10 mouse cellular contexts compared by ENCODE assay signal in the genomic region with DNA sequence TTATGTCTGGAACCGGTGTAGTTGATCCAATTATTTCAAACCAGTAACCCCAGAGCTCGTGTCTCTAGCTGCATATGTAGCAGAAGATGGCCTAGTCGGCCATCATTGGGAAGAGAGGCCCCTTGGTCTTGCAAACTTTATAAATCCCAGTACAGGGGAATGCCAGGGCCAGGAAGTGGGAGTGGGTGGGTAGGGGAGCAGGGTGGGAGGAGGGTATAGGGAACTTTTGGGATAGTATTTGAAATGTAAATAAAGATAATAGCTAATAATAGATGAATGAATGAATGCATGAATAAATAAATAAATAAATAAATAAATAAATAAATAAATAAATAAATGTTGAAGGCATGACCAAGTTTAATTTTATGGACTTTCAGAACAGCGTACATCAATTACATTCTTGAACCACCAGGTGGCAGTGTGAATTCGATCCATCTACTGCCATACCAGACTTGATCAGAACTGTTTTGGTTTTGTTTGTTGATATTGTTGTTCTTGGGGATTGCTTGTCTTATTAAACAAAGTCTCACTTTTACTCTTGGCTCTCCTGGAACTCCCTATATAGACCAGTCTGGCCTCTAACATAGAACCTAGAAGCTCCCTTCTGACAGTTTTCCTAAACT. TPM values are rescaled to one million over a fixed set of nuclear protein-coding genes. Genes with fewer than 3 reads are reported as not detected.
A peak's percentile ranks its signal among the peaks of the same experiment; 100 is the strongest.
DNase-seq lines count a peak whose midpoint lies in the region; ATAC-seq and TF ChIP-seq lines count a peak whose summit lies in the region.
"Not testable (repeated sequence)": the region's sequence is repeated elsewhere in the genome, so short reads cannot be mapped to it uniquely, and the experiment has no call there.
"Had no signal": no experiment of that assay in that cellular context is flagged by ENCODE, and none has a peak within 500 bp of the region (broad histone marks: within the 10 kb centered on the region; RNA-seq: fewer than 3 reads in every experiment).

No protein-coding gene starts in this region.

- H3K27ac ChIP-seq in forebrain, postnatal 0 days (ENCODE audit: low read depth, low read length); hindbrain, postnatal 0 days: not testable (repeated sequence)

- peak; percentile 60 for DNase-seq in ZHBTc4 (ENCODE audit: low read depth, low spot score)
- DNase-seq in cerebellum, postnatal 10 days: peak; percentile 51 to 59
- peak; percentile 72 for DNase-seq in forebrain, postnatal 0 days
- DNase-seq in hindbrain, postnatal 0 days (ENCODE audit: low spot score): peak; percentile 73
- peak; percentile 13 to 49 for DNase-seq in left cerebral cortex, adult 18-20 months (ENCODE audit: low spot score in 2 of 2)
- peak; percentile 46 for DNase-seq in retina, postnatal 1 day

- H3K9me3 ChIP-seq in forebrain, postnatal 0 days (ENCODE audit: low read length); hindbrain, postnatal 0 days (ENCODE audit: low read length): not testable (repeated sequence)

- H3K4me1 ChIP-seq in forebrain, postnatal 0 days (ENCODE audit: insufficient read depth); hindbrain, postnatal 0 days (ENCODE audit: insufficient read depth, low read length): not testable (repeated sequence)

- H3K4me3 ChIP-seq in forebrain, postnatal 0 days (ENCODE audit: low read depth, low read length); hindbrain, postnatal 0 days (ENCODE audit: low read length): not testable (repeated sequence)

- H3K36me3 ChIP-seq in forebrain, postnatal 0 days (ENCODE audit: insufficient read depth); hindbrain, postnatal 0 days (ENCODE audit: insufficient read depth, low read length): not testable (repeated sequence)

- not testable (repeated sequence) for H3K27me3 ChIP-seq in forebrain, postnatal 0 days (ENCODE audit: insufficient read depth, low read length); hindbrain, postnatal 0 days (ENCODE audit: insufficient read depth, low read length)

- not testable (repeated sequence) for H3K4me2 ChIP-seq in forebrain, postnatal 0 days (ENCODE audit: low read depth); hindbrain, postnatal 0 days (ENCODE audit: low read depth, low read length)

- not testable (repeated sequence) for H3K9ac ChIP-seq in forebrain, postnatal 0 days; hindbrain, postnatal 0 days (replicated peaks; ENCODE audit: low read length)

- TF ChIP-seq CTCF in forebrain, postnatal 0 days (IDR thresholded peaks at IDR 0.05; ENCODE audit: low read depth): peak; percentile 74
- peak; percentile 74 for TF ChIP-seq CTCF in hindbrain, postnatal 0 days (IDR thresholded peaks at IDR 0.05; ENCODE audit: low read depth)

- ATAC-seq in forebrain, postnatal 0 days: peak; percentile 55
- not testable (repeated sequence) for ATAC-seq in hindbrain, postnatal 0 days
- ATAC-seq in megakaryocyte, adult 5-6 weeks (ENCODE audit: poor library complexity, severe bottlenecking): peak; percentile 59; the same call in 1 of the 2 replicates

- WGBS in forebrain, postnatal 0 days: 52% methylated on average over 5 of the region's 5 CpGs
- 43% methylated on average over 5 of the region's 5 CpGs for WGBS in hindbrain, postnatal 0 days

RNA-seq across cellular contexts. Expression of a gene that starts 11.1 kb away (rescaled TPM):
- total RNA-seq in forebrain, postnatal 0 days (2014; rRNA removed): not detected in 2 replicates
- polyA plus RNA-seq in forebrain, postnatal 0 days (2015; fragmentation: Nextera tagmentation; extraction: Ambion mirVana): not detected in 2 replicates
- not detected in 2 replicates for total RNA-seq in hindbrain, postnatal 0 days (2014; rRNA removed)
- not detected in 2 replicates for polyA plus RNA-seq in hindbrain, postnatal 0 days (2015; fragmentation: Nextera tagmentation; extraction: Ambion mirVana)
- total RNA-seq in left cerebral cortex, adult 18-20 months (2021): not detected
- total RNA-seq in megakaryocyte, adult 5-6 weeks (2015): not detected in 2 replicates
- not detected in 2 replicates for total RNA-seq in megakaryocyte, adult 5-6 weeks (2017)
- total RNA-seq: heart, postnatal 36 days had no signal
- polyA plus RNA-seq: limb, embryonic 13.5 days; stomach, embryonic 16.5 days had no signal

RNA-seq across cellular contexts. Expression of a gene that starts 35.6 kb away (rescaled TPM):
- total RNA-seq in forebrain, postnatal 0 days (2014; rRNA removed): not detected in 2 replicates
- polyA plus RNA-seq in forebrain, postnatal 0 days (2015; fragmentation: Nextera tagmentation; extraction: Ambion mirVana): not detected in 2 replicates
- total RNA-seq in hindbrain, postnatal 0 days (2014; rRNA removed): not detected in 2 replicates
- not detected in 2 replicates for polyA plus RNA-seq in hindbrain, postnatal 0 days (2015; fragmentation: Nextera tagmentation; extraction: Ambion mirVana)
- total RNA-seq in left cerebral cortex, adult 18-20 months (2021): not detected
- total RNA-seq in megakaryocyte, adult 5-6 weeks (2015): not detected in 2 replicates
- total RNA-seq in megakaryocyte, adult 5-6 weeks (2017): not detected in 2 replicates
- total RNA-seq: heart, postnatal 36 days had no signal
- polyA plus RNA-seq: limb, embryonic 13.5 days; stomach, embryonic 16.5 days had no signal

RNA-seq across cellular contexts. Expression of a gene that starts 57.5 kb away (rescaled TPM):
- not detected in 2 replicates for total RNA-seq in forebrain, postnatal 0 days (2014; rRNA removed)
- polyA plus RNA-seq in forebrain, postnatal 0 days (2015; fragmentation: Nextera tagmentation; extraction: Ambion mirVana): not detected in 2 replicates
- not detected in 2 replicates for total RNA-seq in hindbrain, postnatal 0 days (2014; rRNA removed)
- not detected in 2 replicates for polyA plus RNA-seq in hindbrain, postnatal 0 days (2015; fragmentation: Nextera tagmentation; extraction: Ambion mirVana)
- not detected for total RNA-seq in left cerebral cortex, adult 18-20 months (2021)
- not detected in 2 replicates for total RNA-seq in megakaryocyte, adult 5-6 weeks (2015)
- not detected in 2 replicates for total RNA-seq in megakaryocyte, adult 5-6 weeks (2017)
- total RNA-seq: heart, postnatal 36 days had no signal
- polyA plus RNA-seq: limb, embryonic 13.5 days; stomach, embryonic 16.5 days had no signal
